Mouse (Mus musculus) MEL (cell line): ENCODE results near the gene Hist1h2br. TPM values are rescaled to one million over a fixed set of nuclear protein-coding genes. Genes with fewer than 3 reads are reported as not detected.
A peak's percentile ranks its signal among the peaks of the same experiment; 100 is the strongest.
"Not testable (repeated sequence)": the region's sequence is repeated elsewhere in the genome, so short reads cannot be mapped to it uniquely, and the experiment has no call there.

Source experiments
- DNase-seq: peaks from one replicate; pipeline ENCODE4 v3.0.0; 2011; ENCODE audit warnings: low read depth, low spot score
- H3K27ac ChIP-seq: 2 replicates; pipeline ENCODE4 v1.5.1; 2012; ENCODE audit warnings: low read depth, mild to moderate bottlenecking, control low read depth, low read length, moderate library complexity; ENCODE audit not compliant: control insufficient read depth
- H3K27me3 ChIP-seq, 2 experiments: fragments of 150-350 bp in 1 of 2; sonication (generic) in 1 of 2; 2 replicates each; pipeline ENCODE4 v1.6.1; 2012; ENCODE audit warnings: low read length in 2 of 2, mild to moderate bottlenecking in 2 of 2, improper control_type of control experiment in 1 of 2, moderate library complexity in 1 of 2; ENCODE audit not compliant: insufficient read depth in 2 of 2, control insufficient read depth in 1 of 2
- H3K36me3 ChIP-seq, 2 experiments: 2 replicates each; pipeline ENCODE4 v1.6.1; 2012 to 2014; ENCODE audit warnings: low read length in 2 of 2, improper control_type of control experiment in 1 of 2, inconsistent platforms in 1 of 2, mild to moderate bottlenecking in 1 of 2; ENCODE audit not compliant: insufficient read depth in 2 of 2, control insufficient read depth in 1 of 2
- H3K4me1 ChIP-seq, 2 experiments: fragments of 150-350 bp in 1 of 2; sonication (generic) in 1 of 2; 2 replicates each; pipeline ENCODE4 v1.6.1; 2012; ENCODE audit warnings: low read length in 2 of 2, improper control_type of control experiment in 1 of 2, mild to moderate bottlenecking in 1 of 2; ENCODE audit not compliant: insufficient read depth in 2 of 2, control insufficient read depth in 1 of 2
- H3K4me3 ChIP-seq, 2 experiments: fragments of 150-350 bp in 1 of 2; sonication (generic) in 1 of 2; 2 replicates each; pipeline ENCODE4 v1.5.1; 2012; ENCODE audit warnings: low read depth in 2 of 2, low read length in 2 of 2, mild to moderate bottlenecking in 2 of 2, moderate library complexity in 2 of 2, control low read depth in 1 of 2, improper control_type of control experiment in 1 of 2; ENCODE audit not compliant: control insufficient read depth in 1 of 2, insufficient read depth in 1 of 2
- H3K79me2 ChIP-seq: 2 replicates; pipeline ENCODE4 v1.6.1; 2012; ENCODE audit warnings: mild to moderate bottlenecking, low read length, moderate library complexity; ENCODE audit not compliant: control insufficient read depth, poor library complexity, insufficient read depth
- H3K9ac ChIP-seq: 2 replicates; pipeline ENCODE4 v1.6.1; 2012; ENCODE audit warnings: low read depth, mild to moderate bottlenecking, control low read depth, low read length, moderate library complexity; ENCODE audit not compliant: control insufficient read depth, poor library complexity, severe bottlenecking
- H3K9me3 ChIP-seq: fragments of 150-350 bp; sonication (generic); replicated peaks from 2 replicates; pipeline ENCODE4 v1.6.1; 2012; ENCODE audit warnings: mild to moderate bottlenecking, low read length, improper control_type of control experiment, moderate library complexity; ENCODE audit not compliant: insufficient read depth
- CHD2 ChIP-seq: IDR thresholded peaks from 2 replicates; pipeline ENCODE4 v1.6.1; 2011; ENCODE audit warnings: low read length, improper control_type of control experiment
- E2F4 ChIP-seq: IDR thresholded peaks from 2 replicates; pipeline ENCODE4 v1.6.1; 2011; ENCODE audit warnings: low read depth, low read length, improper control_type of control experiment, borderline replicate concordance
- ETS1 ChIP-seq: IDR thresholded peaks from 2 replicates; pipeline ENCODE4 v1.6.1; 2012; ENCODE audit warnings: low read depth, mild to moderate bottlenecking, inconsistent platforms, low read length, improper control_type of control experiment, moderate library complexity
- GABPA ChIP-seq: IDR thresholded peaks from 2 replicates; pipeline ENCODE4 v1.6.1; 2012; ENCODE audit warnings: low read depth, mild to moderate bottlenecking, inconsistent platforms, low read length, improper control_type of control experiment, moderate library complexity
- JUND ChIP-seq: IDR thresholded peaks from 2 replicates; pipeline ENCODE4 v1.6.1; 2011; ENCODE audit warnings: low read depth, mild to moderate bottlenecking, improper control_type of control experiment, low read length
- MAFK ChIP-seq: IDR thresholded peaks from 2 replicates; pipeline ENCODE4 v1.6.1; 2011; ENCODE audit warnings: low read depth, mild to moderate bottlenecking, low read length, improper control_type of control experiment, borderline replicate concordance
- MEF2A ChIP-seq: IDR thresholded peaks from 2 replicates; pipeline ENCODE4 v1.6.1; 2014; ENCODE audit warnings: low read depth, mild to moderate bottlenecking, inconsistent platforms, low read length, improper control_type of control experiment; ENCODE audit not compliant: poor library complexity, insufficient replicate concordance, severe bottlenecking; ENCODE audit errors: extremely low read depth
- NELFE ChIP-seq: IDR thresholded peaks from 2 replicates; pipeline ENCODE4 v1.6.1; 2011; ENCODE audit warnings: low read depth, low read length, improper control_type of control experiment
- NRF1 ChIP-seq: IDR thresholded peaks from 2 replicates; pipeline ENCODE4 v1.6.1; 2014; ENCODE audit warnings: low read depth, mild to moderate bottlenecking, inconsistent platforms, low read length, improper control_type of control experiment, moderate library complexity; ENCODE audit not compliant: poor library complexity, insufficient read depth, severe bottlenecking
- POLR2A ChIP-seq, 2 experiments: IDR thresholded peaks; 2 replicates each; pipeline ENCODE4 v1.6.1; 2011 to 2012; ENCODE audit warnings: low read length in 2 of 2, mild to moderate bottlenecking in 2 of 2, control low read depth in 1 of 2, improper control_type of control experiment in 1 of 2, low read depth in 1 of 2, moderate library complexity in 1 of 2; ENCODE audit not compliant: control insufficient read depth in 1 of 2, insufficient read depth in 1 of 2, poor library complexity in 1 of 2
- RCOR1 ChIP-seq: IDR thresholded peaks from 2 replicates; pipeline ENCODE4 v1.6.1; 2012; ENCODE audit warnings: low read depth, mild to moderate bottlenecking, inconsistent platforms, low read length, improper control_type of control experiment
- TAL1 ChIP-seq: IDR thresholded peaks from 2 replicates; pipeline ENCODE4 v1.6.1; 2012; ENCODE audit warnings: mild to moderate bottlenecking, inconsistent platforms, low read length, moderate library complexity, mixed read lengths
- UBTF ChIP-seq: IDR thresholded peaks from 2 replicates; pipeline ENCODE4 v1.6.1; 2012; ENCODE audit warnings: low read depth, mild to moderate bottlenecking, inconsistent platforms, low read length, improper control_type of control experiment, moderate library complexity, borderline replicate concordance; ENCODE audit not compliant: insufficient read depth
- USF1 ChIP-seq: IDR thresholded peaks from 2 replicates; pipeline ENCODE4 v1.6.1; 2014; ENCODE audit warnings: low read depth, mild to moderate bottlenecking, inconsistent platforms, low read length, improper control_type of control experiment, moderate library complexity
- ZNF384 ChIP-seq: IDR thresholded peaks from 2 replicates; pipeline ENCODE4 v1.6.1; 2012; ENCODE audit warnings: low read depth, mild to moderate bottlenecking, inconsistent platforms, low read length, improper control_type of control experiment
- polyA plus RNA-seq, 2 experiments: library from polyadenylated mRNA; stranded (reverse) in 1 of 2; unstranded in 1 of 2; fragments of >175 nt in 1 of 2; fragments of >200 nt in 1 of 2; gene quantifications; 2 replicates each; pipeline versions ENCODE4 v1.2.1 to v1.2.4; 2012; ENCODE audit warnings: low replicate concordance in 2 of 2, low read depth in 1 of 2; ENCODE audit not compliant: insufficient read length in 2 of 2, insufficient read depth in 1 of 2, missing spikeins in 1 of 2
- total RNA-seq: library from RNA; depleted of rRNA; stranded (reverse); fragments of 300-350 nt; gene quantifications from 2 replicates; pipeline ENCODE4 v1.2.3, GENCODE M21; 2012

Gene Hist1h2br
- total and polyA plus RNA-seq, 3 experiments, result 6.0 to 2,013 TPM; not detected in 1

DNA sequence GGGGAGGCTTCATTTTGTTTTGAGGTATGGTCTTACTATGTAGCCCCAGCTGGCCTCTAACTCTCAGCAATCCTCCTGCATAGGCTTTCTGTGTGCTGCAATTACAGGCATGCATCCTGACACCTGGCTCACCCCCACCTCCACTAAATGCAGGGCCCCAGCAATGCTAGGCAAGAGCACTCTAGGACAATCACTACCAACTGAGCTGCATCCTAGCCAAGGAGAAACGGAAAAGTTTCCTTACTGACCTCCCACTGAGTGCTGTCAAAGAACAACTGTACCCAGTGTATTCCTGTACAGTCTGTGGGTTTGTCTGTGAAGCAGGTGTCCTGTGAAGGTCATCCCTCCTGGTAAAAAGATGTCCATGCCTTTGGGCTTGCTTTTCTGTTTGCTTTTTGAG lies 17.2 kb downstream of the Hist1h2br start:
- H3K9me3 ChIP-seq, DNase-seq: not testable (repeated sequence)

DNA sequence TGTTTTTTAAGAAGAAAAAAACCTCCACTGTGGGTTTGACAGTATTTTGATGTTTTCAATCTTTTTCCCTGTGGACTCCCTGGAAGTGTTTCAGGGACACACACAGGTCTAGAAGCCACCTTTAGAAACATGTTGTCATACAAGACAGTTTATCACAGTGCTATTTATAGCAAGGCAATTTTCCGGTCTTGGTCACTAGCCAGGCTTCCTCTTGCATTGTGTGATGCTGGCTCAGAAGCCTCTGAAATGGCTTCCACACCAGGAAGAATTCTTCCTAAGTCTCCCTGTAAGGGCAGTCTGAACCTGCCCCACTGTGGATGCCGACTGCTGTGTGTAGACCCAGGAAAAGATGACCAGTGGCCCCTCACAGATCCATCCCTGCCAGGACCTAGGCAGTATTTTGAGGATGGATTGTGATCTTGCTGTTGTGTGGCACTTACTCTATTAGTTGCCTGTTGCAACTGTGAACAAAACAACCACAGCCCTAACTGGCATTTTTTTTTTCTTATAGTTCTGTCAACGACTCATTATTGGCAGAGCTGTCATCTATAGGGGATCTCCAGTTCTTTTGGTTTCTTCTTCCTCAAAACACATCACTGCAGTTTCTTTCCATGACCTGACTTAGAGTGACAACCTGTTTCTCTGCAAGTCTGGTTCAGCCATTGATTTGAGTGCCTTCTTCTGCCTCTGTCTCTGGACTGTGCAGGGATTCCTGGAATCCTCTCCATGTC lies 18.8 kb downstream of the Hist1h2br start:
- TF ChIP-seq RCOR1, result no peak
- TF ChIP-seq CHD2, result no peak
- no peak for TF ChIP-seq UBTF
- no peak for TF ChIP-seq NRF1
- TF ChIP-seq ETS1, result 0 out of 2 replicates have a peak, but pooled peaks have one; percentile 23
- no peak for TF ChIP-seq MAFK
- TF ChIP-seq NELFE, result no peak
- TF ChIP-seq E2F4, result no peak
- no peak for TF ChIP-seq ZNF384
- TF ChIP-seq USF1, result no peak
- TF ChIP-seq MEF2A, result peak; percentile 78; the same call in 1 of the 2 replicates
- TF ChIP-seq JUND, result no peak
- no peak for TF ChIP-seq GABPA
- no peak for TF ChIP-seq TAL1
- no peak for TF ChIP-seq POLR2A (IDR thresholded peaks at IDR 0.05; ENCODE audit: control insufficient read depth in 1 of 2, insufficient read depth in 1 of 2, low read depth in 1 of 2, low read length in 2 of 2, poor library complexity in 1 of 2)
- Histone ChIP-seq H3K36me3 (peaks cover 0 to 19% of the 10 kb centered on the region in 2 experiments; a peak in 2 of 4 replicates), H3K4me1 (peaks cover 0 to 17% of the 10 kb centered on the region in 2 experiments; a peak in 2 of 4 replicates), H3K9ac (peak overlapping the region; percentile 29; the same call in 1 of the 2 replicates), H3K27ac (no peak overlapping the region), H3K4me3 (no peak overlapping the region), H3K79me2 (no peaks in the 10 kb centered on the region), H3K9me3 (no peaks in the 10 kb centered on the region), H3K27me3 (no peaks in the 10 kb centered on the region)
- DNase-seq, result peak; percentile 46

More for the DNA sequence above, 17.2 kb downstream of the Hist1h2br start:
- H3K79me2 ChIP-seq, H3K9ac ChIP-seq, H3K4me3 ChIP-seq, H3K27ac ChIP-seq, H3K27me3 ChIP-seq, H3K4me1 ChIP-seq: not testable (repeated sequence)
- peaks cover 0 to 16% of the 10 kb centered on the region in 2 experiments; a peak in 2 of 4 replicates for H3K36me3 ChIP-seq
